In genomic region chr4:97609831-97610727, GRCm38 (mm10) we compare ENCODE assay signal across 13 mouse cellular contexts.
DNase-seq lines count a peak whose midpoint lies in the region; ATAC-seq and TF ChIP-seq lines count a peak whose summit lies in the region.
"Had no signal": no experiment of that assay in that cellular context is flagged by ENCODE, and none has a peak within 500 bp of the region (broad histone marks: within the 10 kb centered on the region; RNA-seq: fewer than 3 reads in every experiment).

No protein-coding gene starts in this region.

- no peak overlapping the region for H3K27ac ChIP-seq in cerebellum, adult 2 months (ENCODE audit: insufficient read depth, low read length)
- peak overlapping the region; percentile 83 for H3K27ac ChIP-seq in forebrain, embryonic 12.5 days
- H3K27ac ChIP-seq in hindbrain, embryonic 15.5 days (replicated peaks), result peak overlapping the region; percentile 71
- H3K27ac ChIP-seq in limb, embryonic 10.5 days, result no peak overlapping the region
- H3K27ac ChIP-seq: embryonic facial prominence, embryonic 12.5 days; kidney, postnatal 0 days had no signal

- no peak for TF ChIP-seq POLR2A in cerebellum, adult 2 months (IDR thresholded peaks at IDR 0.05; ENCODE audit: borderline replicate concordance, insufficient read depth, low read length)

- H3K9me3 ChIP-seq in forebrain, embryonic 12.5 days, result no peaks in the 10 kb centered on the region
- no peaks in the 10 kb centered on the region for H3K9me3 ChIP-seq in hindbrain, embryonic 15.5 days
- H3K9me3 ChIP-seq in limb, embryonic 10.5 days (replicated peaks), result no peaks in the 10 kb centered on the region
- H3K9me3 ChIP-seq: embryonic facial prominence, embryonic 12.5 days; limb, embryonic 15.5 days had no signal

- WGBS in cerebellum, adult 2 months, result 32% methylated on average over 10 of the region's 10 CpGs
- 11% methylated on average over 10 of the region's 10 CpGs for WGBS in forebrain, embryonic 12.5 days
- WGBS in hindbrain, embryonic 15.5 days, result 22% methylated on average over 10 of the region's 10 CpGs
- 27% methylated on average over 10 of the region's 10 CpGs for WGBS in limb, embryonic 10.5 days

- peaks cover 7% of the 10 kb centered on the region; the same call in 1 of the 2 replicates for H3K4me1 ChIP-seq in cerebellum, adult 2 months (ENCODE audit: control insufficient read depth, insufficient read depth, low read length)
- H3K4me1 ChIP-seq in forebrain, embryonic 12.5 days, result peaks cover 48% of the 10 kb centered on the region
- peaks cover 34% of the 10 kb centered on the region for H3K4me1 ChIP-seq in hindbrain, embryonic 15.5 days (replicated peaks)
- H3K4me1 ChIP-seq in limb, embryonic 10.5 days, result peaks cover 42% of the 10 kb centered on the region

- no peak overlapping the region for H3K4me3 ChIP-seq in cerebellum, adult 2 months (replicated peaks; ENCODE audit: insufficient read depth, low read depth, low read length)
- H3K4me3 ChIP-seq in forebrain, embryonic 12.5 days (replicated peaks), result no peak overlapping the region
- H3K4me3 ChIP-seq in hindbrain, embryonic 15.5 days, result no peak overlapping the region
- no peak overlapping the region for H3K4me3 ChIP-seq in limb, embryonic 10.5 days
- H3K4me3 ChIP-seq: embryonic facial prominence, embryonic 12.5 days; limb, embryonic 15.5 days had no signal

- peak; percentile 34 to 88 for DNase-seq in layer of hippocampus, postnatal 14 days (ENCODE audit: low spot score in 2 of 2)
- DNase-seq in layer of hippocampus, adult 9-11 months, result no peak
- peak; percentile 45 to 80 for DNase-seq in cerebellum, adult 2 months
- no peak for DNase-seq in limb, embryonic 10.5 days (ENCODE audit: low spot score)
- DNase-seq in adrenal gland, postnatal 4 days (ENCODE audit: low spot score in 2 of 2), result no peak
- no peak for DNase-seq in ovary, postnatal 36 days (ENCODE audit: low spot score)
- DNase-seq: gastrocnemius, postnatal 14 days; thymus, adult 18-20 months had no signal

- no peaks in the 10 kb centered on the region for H3K36me3 ChIP-seq in forebrain, embryonic 12.5 days (replicated peaks)
- H3K36me3 ChIP-seq in hindbrain, embryonic 15.5 days, result no peaks in the 10 kb centered on the region
- no peaks in the 10 kb centered on the region for H3K36me3 ChIP-seq in limb, embryonic 10.5 days
- H3K36me3 ChIP-seq: embryonic facial prominence, embryonic 12.5 days; limb, embryonic 15.5 days had no signal

- no peaks in the 10 kb centered on the region for H3K27me3 ChIP-seq in cerebellum, adult 2 months (ENCODE audit: control insufficient read depth, insufficient read depth, low read length)
- H3K27me3 ChIP-seq in forebrain, embryonic 12.5 days, result 0 out of 2 replicates have a peak, but pooled peaks cover 2% of the 10 kb centered on the region
- H3K27me3 ChIP-seq in hindbrain, embryonic 15.5 days, result no peaks in the 10 kb centered on the region
- no peaks in the 10 kb centered on the region; the same call in 1 of the 2 replicates for H3K27me3 ChIP-seq in limb, embryonic 10.5 days (ENCODE audit: low read depth, poor library complexity, severe bottlenecking)
- H3K27me3 ChIP-seq: embryonic facial prominence, embryonic 12.5 days; limb, embryonic 15.5 days had no signal

- ATAC-seq in forebrain, embryonic 12.5 days (ENCODE audit: low FRiP score), result peak; percentile 72; the same call in 1 of the 2 replicates
- no peak; the same call in 1 of the 2 replicates for ATAC-seq in hindbrain, embryonic 15.5 days (ENCODE audit: low FRiP score, low read depth)

- no peak for TF ChIP-seq CTCF in cerebellum, adult 2 months (IDR thresholded peaks at IDR 0.05; ENCODE audit: borderline replicate concordance, insufficient read depth, low read depth, low read length)

- no peak overlapping the region for H3K9ac ChIP-seq in forebrain, embryonic 12.5 days
- H3K9ac ChIP-seq in hindbrain, embryonic 15.5 days, result no peak overlapping the region
- H3K9ac ChIP-seq: embryonic facial prominence, embryonic 12.5 days; limb, embryonic 15.5 days had no signal

- peak overlapping the region; percentile 23; the same call in 1 of the 2 replicates for H3K4me2 ChIP-seq in forebrain, embryonic 12.5 days
- H3K4me2 ChIP-seq in hindbrain, embryonic 15.5 days, result no peak overlapping the region; the same call in 1 of the 2 replicates
- H3K4me2 ChIP-seq: embryonic facial prominence, embryonic 12.5 days; limb, embryonic 15.5 days had no signal

Comparison
In these comparisons a context has a peak if more than half of its experiments do, and no peak if none do; other contexts are left out.
1. DNase-seq: peak in layer of hippocampus, postnatal 14 days (2 of 2) and cerebellum, adult 2 months (2 of 2); none in layer of hippocampus, adult 9-11 months (single experiment), limb, embryonic 10.5 days (single experiment), adrenal gland, postnatal 4 days (0 of 2) and ovary, postnatal 36 days (single experiment).
2. H3K27ac ChIP-seq: peak in forebrain, embryonic 12.5 days (single experiment) and hindbrain, embryonic 15.5 days (single experiment); none in cerebellum, adult 2 months (single experiment) and limb, embryonic 10.5 days (single experiment).